Mouse (Mus musculus): ENCODE results near the gene Abtb2.

DNA sequence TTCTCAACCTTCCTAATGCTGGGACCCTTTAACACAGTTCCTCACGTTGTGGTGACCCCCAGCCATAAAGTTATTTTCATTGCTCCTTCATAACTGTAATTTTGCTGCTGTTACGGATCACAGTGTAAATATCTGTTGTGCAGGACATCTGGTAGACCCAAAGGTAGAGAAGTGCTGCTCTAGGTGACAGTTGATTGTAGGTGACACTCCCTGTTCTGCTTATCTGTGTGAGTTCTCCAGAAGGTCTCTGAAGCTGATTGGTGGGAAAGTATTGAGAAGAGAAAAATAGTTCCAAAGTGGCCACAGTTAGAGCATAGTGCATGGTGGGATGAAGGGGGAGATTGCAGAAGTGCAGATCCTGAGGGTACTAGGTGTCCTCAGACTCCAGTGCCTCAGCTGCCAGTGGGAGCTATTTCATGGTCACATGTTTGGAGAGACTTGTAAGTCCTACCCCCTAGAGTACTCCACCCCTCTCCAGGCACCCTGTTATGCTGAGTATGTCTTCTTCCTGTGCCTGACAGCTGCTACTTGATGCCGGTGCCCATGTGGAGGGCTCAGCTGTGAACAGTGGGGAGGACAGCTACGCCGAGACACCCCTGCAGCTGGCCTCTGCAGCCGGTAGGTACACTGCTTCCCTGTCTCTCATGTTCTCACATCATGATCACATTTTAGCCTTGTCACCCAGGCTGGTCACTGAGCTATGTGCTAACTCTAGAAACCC lies 141.1 kb downstream of the Abtb2 start:
- TF ChIP-seq CTCF (IDR thresholded peaks at IDR 0.05; ENCODE audit: low read depth), result no peak
- no peak for TF ChIP-seq EP300 (IDR thresholded peaks at IDR 0.05; ENCODE audit: low read depth)
